Mouse (Mus musculus) kidney, adult 2 months (tissue): ENCODE measurements at regions not wholly inside any gene's neighbourhood (a gene's known extent, or its start where the extent isn't known, plus 50 kb on each side); places are given as distances from the start of the nearest gene placed in this dataset.

ENCODE experiments used
- CTCF ChIP-seq: fragments of 200-500 bp; conservative IDR thresholded peaks from 2 replicates; pipeline ENCODE4 v1.5.1; 2011; ENCODE audit warnings: low read depth, mild to moderate bottlenecking, control low read depth, low read length, moderate library complexity, mixed read lengths; ENCODE audit not compliant: insufficient read depth, insufficient read length
- POLR2A ChIP-seq: fragments of 200-500 bp; IDR thresholded peaks from one replicate; pipeline ENCODE4 v1.6.1; 2011; ENCODE audit warnings: low read depth, low read length, control low read depth

- TF ChIP-seq POLR2A = no peak
- no peak for TF ChIP-seq CTCF
Measured at GRCm38 (mm10) chr2:171574360-171574759, 468.9 kb downstream of the Cbln4 start.
